Mouse (Mus musculus): ENCODE measurements around the gene Tmem215.

Gene Tmem215

GRCm38 (mm10) chr4:40471880-40472279 is at the start of gene Tmem215:
Gene Tmem215, plus strand, starts transcription at chr4:40472180.
- DNase-seq (ENCODE audit: low spot score in 2 of 2) = no peak

DNA sequence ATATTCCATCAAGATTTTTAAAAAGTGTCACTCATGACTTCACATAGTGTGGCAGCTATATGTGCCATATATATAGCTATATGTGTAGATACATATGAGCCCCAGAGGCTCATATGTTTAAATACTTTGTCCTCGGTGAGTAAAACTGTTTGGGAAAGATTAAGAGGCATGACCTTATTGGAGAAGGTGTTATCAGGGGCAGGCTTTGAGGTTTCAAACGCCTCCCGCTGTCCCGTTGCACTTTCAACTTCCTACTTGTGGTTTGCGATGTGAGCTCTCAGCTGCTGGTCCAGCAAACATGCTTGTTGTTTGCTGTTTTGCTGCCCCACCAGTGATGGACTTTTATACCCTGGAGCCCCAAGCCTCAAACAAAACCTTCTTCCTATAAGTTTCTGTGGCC is 40.1 kb upstream of the Tmem215 start:
- no peak for DNase-seq (ENCODE audit: low spot score in 2 of 2)

GRCm38 (mm10) chr4:40433379-40433778 is 38.6 kb upstream of the Tmem215 start:
- DNase-seq (ENCODE audit: low spot score in 2 of 2) = no peak

DNA sequence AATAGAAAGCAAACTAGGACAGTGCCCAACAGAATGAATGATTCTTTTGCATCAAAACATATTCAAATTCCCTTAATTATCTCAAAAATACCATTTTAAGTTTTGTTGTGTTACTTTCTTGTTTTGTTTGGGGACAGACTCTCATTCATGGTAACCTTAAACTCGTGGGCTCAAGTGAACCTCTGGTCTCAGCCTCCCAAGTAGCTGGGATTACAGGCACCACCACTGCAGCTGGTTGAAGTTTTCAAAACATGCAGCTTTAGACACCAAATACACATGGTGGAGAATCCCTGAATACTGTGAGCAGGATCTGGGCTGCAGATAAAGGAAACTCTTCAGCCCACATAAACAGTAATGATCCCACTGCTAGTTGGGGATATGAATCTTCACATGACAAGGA is 37.6 kb upstream of the Tmem215 start:
- DNase-seq (ENCODE audit: low spot score in 2 of 2) = no peak

GRCm38 (mm10) chr4:40443565-40443964 is 28.4 kb upstream of the Tmem215 start:
- no peak for DNase-seq (ENCODE audit: low spot score in 2 of 2)

DNA sequence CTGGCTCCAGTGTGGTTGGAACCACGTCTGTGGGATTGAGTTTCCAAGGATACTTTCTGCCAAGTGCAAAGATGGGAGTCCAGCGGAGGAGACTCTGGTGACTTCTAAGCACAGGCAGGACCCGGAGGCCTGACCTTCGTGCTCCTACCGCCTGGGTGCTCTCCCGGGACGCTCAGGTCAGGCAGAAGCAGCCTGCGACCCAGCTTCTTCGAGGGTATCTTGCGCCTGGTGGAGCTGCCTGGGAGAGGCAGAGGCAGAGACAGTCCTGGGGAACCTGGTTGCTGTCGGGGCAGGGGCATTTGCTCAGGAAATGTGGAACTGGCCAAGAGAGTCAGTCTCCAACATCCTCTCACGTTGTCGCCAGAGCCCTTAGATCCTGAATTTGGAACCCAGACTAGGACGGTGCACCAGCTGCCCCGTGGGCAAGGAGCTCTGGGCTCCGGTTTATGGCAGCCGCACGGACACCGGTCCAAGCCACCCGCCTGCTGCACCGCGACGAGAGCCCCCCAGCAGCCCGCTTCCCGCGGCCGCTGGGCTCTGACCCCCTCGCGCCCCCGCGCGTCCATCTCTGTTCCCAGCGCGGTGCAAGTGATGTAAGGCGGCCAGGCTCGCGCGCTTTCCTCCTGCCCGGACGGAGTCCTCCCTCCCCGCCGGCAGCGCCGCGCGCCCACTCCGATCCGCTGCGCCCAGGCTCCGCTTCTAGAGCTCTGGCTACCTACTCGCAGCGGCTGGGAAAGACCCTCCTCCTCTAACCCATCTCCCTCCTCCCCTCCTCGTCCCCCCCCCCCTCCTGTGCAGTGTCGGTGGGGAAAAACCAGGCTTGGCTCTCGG is 935 bp downstream of the Tmem215 start:
- DNase-seq (ENCODE audit: low spot score in 2 of 2) = peak; percentile 55 to 66

DNA sequence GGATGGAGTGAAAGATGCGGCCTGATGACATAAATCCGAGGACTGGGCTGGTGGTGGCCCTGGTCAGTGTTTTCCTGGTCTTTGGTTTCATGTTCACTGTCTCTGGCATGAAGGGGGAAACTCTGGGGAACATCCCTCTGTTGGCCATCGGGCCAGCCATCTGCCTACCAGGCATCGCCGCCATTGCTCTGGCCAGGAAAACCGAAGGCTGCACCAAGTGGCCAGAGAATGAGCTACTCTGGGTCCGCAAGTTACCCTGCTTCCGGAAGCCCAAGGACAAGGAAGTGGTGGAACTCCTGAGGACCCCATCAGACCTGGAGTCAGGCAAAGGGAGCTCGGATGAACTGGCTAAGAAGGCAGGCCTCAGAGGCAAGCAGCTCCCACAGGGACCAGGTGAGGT is 1.9 kb downstream of the Tmem215 start:
- no peak for DNase-seq (ENCODE audit: low spot score in 2 of 2)

DNA sequence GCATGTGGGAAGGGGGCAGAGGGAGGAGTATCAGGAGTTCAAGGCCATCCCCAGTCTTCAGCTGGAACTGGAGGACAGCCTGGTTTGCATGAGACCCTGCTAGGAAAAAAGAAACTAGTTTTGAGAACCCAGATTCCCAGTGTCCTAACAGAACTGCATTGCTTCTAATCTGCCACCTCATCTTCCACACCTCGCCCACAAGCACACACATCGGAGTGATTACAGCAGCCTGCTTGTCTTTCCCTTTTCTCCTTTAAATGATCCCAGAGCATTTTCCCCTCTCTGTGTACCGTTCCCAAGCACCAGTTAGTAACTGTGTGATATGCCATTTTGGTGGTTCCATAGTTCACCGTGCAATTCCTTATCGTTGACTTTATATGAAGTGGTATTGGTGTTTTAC is 6.0 kb downstream of the Tmem215 start:
- no peak for DNase-seq (ENCODE audit: low spot score in 2 of 2)

- peak; percentile 34 to 49 for DNase-seq (ENCODE audit: low spot score in 2 of 2)
Observed at GRCm38 (mm10) chr4:40486546-40486945, 14.6 kb downstream of the Tmem215 start.

GRCm38 (mm10) chr4:40491731-40492130 is 19.8 kb downstream of the Tmem215 start:
- DNase-seq (ENCODE audit: low spot score in 2 of 2) = no peak

DNA sequence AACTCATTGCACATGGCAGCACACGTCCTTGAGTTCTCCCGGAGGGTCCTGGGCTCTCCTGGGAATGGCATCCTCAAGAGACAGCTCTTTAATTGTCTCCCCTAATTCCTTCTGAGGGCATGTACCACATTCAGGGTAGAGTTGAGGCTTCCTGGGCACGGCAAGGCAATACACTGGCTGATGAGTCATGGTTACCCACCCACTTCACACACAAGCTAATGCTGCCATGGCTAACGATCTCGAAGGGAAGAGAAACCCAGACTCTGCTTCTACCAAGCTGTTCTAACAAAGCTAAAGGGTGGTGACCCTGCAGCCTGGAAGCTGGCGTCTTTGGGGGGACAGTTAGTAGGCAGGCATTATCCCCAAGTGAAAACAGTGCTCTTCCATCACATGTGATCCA is 24.4 kb downstream of the Tmem215 start:
- no peak for DNase-seq (ENCODE audit: low spot score in 2 of 2)

DNA sequence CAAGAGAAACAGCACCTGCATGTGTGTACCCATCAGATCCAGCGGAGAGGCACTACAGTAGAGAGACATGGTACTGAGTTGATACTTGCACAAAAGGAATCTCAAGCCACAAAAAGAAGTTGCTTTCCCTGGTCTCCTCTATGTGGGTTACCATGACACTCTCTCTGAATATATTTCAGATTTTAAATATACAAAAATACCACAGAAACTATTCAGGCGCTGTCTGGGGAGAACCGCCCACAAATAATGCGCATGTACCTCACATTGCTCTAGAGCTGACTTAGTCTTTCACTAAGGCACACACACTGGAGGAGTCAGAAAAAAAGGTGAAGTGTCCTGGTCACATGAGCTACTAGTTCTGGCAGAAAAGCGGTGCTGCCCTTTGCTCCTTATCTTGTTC is 24.8 kb downstream of the Tmem215 start:
- peak; percentile 40 to 71 for DNase-seq (ENCODE audit: low spot score in 2 of 2)

- no peak for DNase-seq (ENCODE audit: low spot score in 2 of 2)
Observed at GRCm38 (mm10) chr4:40499812-40500591, 28.0 kb downstream of the Tmem215 start.

DNA sequence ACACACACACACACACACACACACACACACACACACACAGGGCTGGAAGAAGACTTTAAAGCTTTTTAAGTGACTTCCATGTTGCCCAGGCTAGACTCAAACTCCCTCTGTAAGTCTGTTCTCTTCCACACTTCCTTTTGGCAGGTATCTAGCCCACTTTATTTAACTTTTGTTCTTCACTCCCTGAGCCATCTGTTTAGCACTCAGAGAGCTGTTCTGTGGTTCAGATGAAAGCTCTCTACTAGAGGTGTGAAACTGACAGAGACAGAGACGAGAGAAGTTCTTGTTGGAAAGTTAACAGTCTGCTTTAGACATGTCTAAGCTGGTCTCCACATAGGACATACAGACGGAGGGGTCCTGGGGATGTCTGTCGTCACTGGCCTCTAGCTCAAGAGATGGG is 30.5 kb downstream of the Tmem215 start:
- no peak for DNase-seq (ENCODE audit: low spot score in 2 of 2)

GRCm38 (mm10) chr4:40509534-40509933 is 37.6 kb downstream of the Tmem215 start:
- peak; percentile 47 to 72 for DNase-seq (ENCODE audit: low spot score in 2 of 2)

DNA sequence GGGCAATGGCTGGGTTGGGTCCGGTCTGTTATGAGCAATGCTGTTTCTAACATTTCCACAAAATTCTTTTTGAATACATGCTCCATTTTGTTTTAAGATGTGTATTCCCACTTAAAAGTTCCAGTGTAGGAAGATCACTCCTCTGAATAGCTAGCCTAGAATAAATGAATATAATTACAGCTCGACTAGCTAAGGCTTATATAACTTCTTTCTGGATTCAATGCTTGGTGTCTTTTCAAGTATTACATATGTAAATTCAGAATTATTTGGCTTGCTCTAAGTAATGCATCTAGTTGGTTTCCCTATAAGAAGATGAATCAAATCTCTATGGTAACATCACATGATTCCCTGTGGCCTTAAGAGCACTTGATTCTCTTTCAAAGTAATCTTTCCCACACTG is 41.3 kb downstream of the Tmem215 start:
- no peak for DNase-seq (ENCODE audit: low spot score in 2 of 2)

- DNase-seq (ENCODE audit: low spot score in 2 of 2) = peak; percentile 36 to 58
Observed at GRCm38 (mm10) chr4:40518545-40519324, 46.8 kb downstream of the Tmem215 start.
